Mouse (Mus musculus): ENCODE results near the gene Gm10310. TPM values are rescaled to one million over a fixed set of nuclear protein-coding genes. Genes with fewer than 3 reads are reported as not detected.

The Gm10310 gene
- polyA plus RNA-seq, 1 experiment from 2014 or later, result not detected

- ATAC-seq, result no peak
- H3K4me3 ChIP-seq (ENCODE audit: low read length), result no peak within 1 kb of the TSS
- H3K4me2 ChIP-seq (ENCODE audit: low read length), result no peak within 1 kb of the TSS
- H3K9me3 ChIP-seq (ENCODE audit: control insufficient read depth, low read length), result no peaks in the 10 kb centered on the region
- H3K36me3 ChIP-seq (ENCODE audit: control insufficient read depth, insufficient read depth, low read length), result no peaks in the 10 kb centered on the region
- H3K9ac ChIP-seq (ENCODE audit: low read depth, low read length), result no peak within 1 kb of the TSS
- no peaks in the 10 kb centered on the region for H3K27me3 ChIP-seq (replicated peaks; ENCODE audit: control insufficient read depth, insufficient read depth, low read length)
- WGBS, result 91% methylated on average over 2 of the region's 2 CpGs
- no peaks in the 10 kb centered on the region for H3K4me1 ChIP-seq (ENCODE audit: control insufficient read depth, insufficient read depth, low read depth, low read length)
- no peak within 1 kb of the TSS for H3K27ac ChIP-seq (ENCODE audit: low read depth, low read length)
Measured at GRCm38 (mm10) chr10:129949000-129949399, 35.9 kb downstream of the Gm10310 start, which contains the start of gene Olfr818. Olfr818 (minus strand) TSS chr10:129949100.

Other genes with a start within 250 kb of the Gm10310 start
- gene Olfr806, start 243.1 kb downstream of the Gm10310 start, polyA plus RNA-seq (2015; fragmentation: Nextera tagmentation; extraction: Ambion mirVana), result not detected in 2 replicates
- gene Olfr807, start 227.3 kb downstream of the Gm10310 start, polyA plus RNA-seq (2015; fragmentation: Nextera tagmentation; extraction: Ambion mirVana), result not detected in 2 replicates
- not detected in 2 replicates for gene Olfr808, start 219.6 kb downstream of the Gm10310 start, polyA plus RNA-seq (2015; fragmentation: Nextera tagmentation; extraction: Ambion mirVana)
- not detected in 2 replicates for gene Olfr809, start 210.4 kb downstream of the Gm10310 start, polyA plus RNA-seq (2015; fragmentation: Nextera tagmentation; extraction: Ambion mirVana)
- gene Olfr810, start 190.1 kb downstream of the Gm10310 start, polyA plus RNA-seq (2015; fragmentation: Nextera tagmentation; extraction: Ambion mirVana), result not detected in 2 replicates
- not detected in 2 replicates for gene Olfr811, start 180.7 kb downstream of the Gm10310 start, polyA plus RNA-seq (2015; fragmentation: Nextera tagmentation; extraction: Ambion mirVana)
- gene Olfr812, start 139.0 kb downstream of the Gm10310 start, polyA plus RNA-seq (2015; fragmentation: Nextera tagmentation; extraction: Ambion mirVana), result not detected in 2 replicates
- not detected in 2 replicates for gene Olfr813, start 129.7 kb downstream of the Gm10310 start, polyA plus RNA-seq (2015; fragmentation: Nextera tagmentation; extraction: Ambion mirVana)
- not detected in 2 replicates for gene Olfr814, start 105.2 kb downstream of the Gm10310 start, polyA plus RNA-seq (2015; fragmentation: Nextera tagmentation; extraction: Ambion mirVana)
- gene Olfr815, start 79.2 kb downstream of the Gm10310 start, polyA plus RNA-seq (2015; fragmentation: Nextera tagmentation; extraction: Ambion mirVana), result not detected in 2 replicates
- gene Olfr816, start 69.5 kb downstream of the Gm10310 start, polyA plus RNA-seq (2015; fragmentation: Nextera tagmentation; extraction: Ambion mirVana), result not detected in 2 replicates
- gene Olfr818, start 36.0 kb downstream of the Gm10310 start, polyA plus RNA-seq (2015; fragmentation: Nextera tagmentation; extraction: Ambion mirVana), result not detected in 2 replicates
- not detected in 2 replicates for gene Olfr819, start 17.8 kb downstream of the Gm10310 start, polyA plus RNA-seq (2015; fragmentation: Nextera tagmentation; extraction: Ambion mirVana)
- not detected in 2 replicates for gene Olfr247, start 8.9 kb downstream of the Gm10310 start, polyA plus RNA-seq (2015; fragmentation: Nextera tagmentation; extraction: Ambion mirVana)
- not detected in 2 replicates for gene Olfr820, start 27.6 kb upstream of the Gm10310 start, polyA plus RNA-seq (2015; fragmentation: Nextera tagmentation; extraction: Ambion mirVana)
- gene Olfr821, start 45.3 kb upstream of the Gm10310 start, polyA plus RNA-seq (2015; fragmentation: Nextera tagmentation; extraction: Ambion mirVana), result not detected in 2 replicates
- gene Olfr822, start 86.1 kb upstream of the Gm10310 start, polyA plus RNA-seq (2015; fragmentation: Nextera tagmentation; extraction: Ambion mirVana), result not detected in 2 replicates
- gene Olfr823, start 130.3 kb upstream of the Gm10310 start, polyA plus RNA-seq (2015; fragmentation: Nextera tagmentation; extraction: Ambion mirVana), result not detected in 2 replicates
- gene Olfr824, start 144.9 kb upstream of the Gm10310 start, polyA plus RNA-seq (2015; fragmentation: Nextera tagmentation; extraction: Ambion mirVana), result not detected in 2 replicates
- not detected in 2 replicates for gene Olfr825, start 181.7 kb upstream of the Gm10310 start, polyA plus RNA-seq (2015; fragmentation: Nextera tagmentation; extraction: Ambion mirVana)
- not detected in 2 replicates for gene Olfr826, start 199.1 kb upstream of the Gm10310 start, polyA plus RNA-seq (2015; fragmentation: Nextera tagmentation; extraction: Ambion mirVana)
- gene Olfr827, start 229.3 kb upstream of the Gm10310 start, polyA plus RNA-seq (2015; fragmentation: Nextera tagmentation; extraction: Ambion mirVana), result not detected in 2 replicates

Data from hindbrain, embryonic 16.5 days (tissue).